Comparison of ENCODE assay signal across 12 mouse cellular contexts in the genomic region with DNA sequence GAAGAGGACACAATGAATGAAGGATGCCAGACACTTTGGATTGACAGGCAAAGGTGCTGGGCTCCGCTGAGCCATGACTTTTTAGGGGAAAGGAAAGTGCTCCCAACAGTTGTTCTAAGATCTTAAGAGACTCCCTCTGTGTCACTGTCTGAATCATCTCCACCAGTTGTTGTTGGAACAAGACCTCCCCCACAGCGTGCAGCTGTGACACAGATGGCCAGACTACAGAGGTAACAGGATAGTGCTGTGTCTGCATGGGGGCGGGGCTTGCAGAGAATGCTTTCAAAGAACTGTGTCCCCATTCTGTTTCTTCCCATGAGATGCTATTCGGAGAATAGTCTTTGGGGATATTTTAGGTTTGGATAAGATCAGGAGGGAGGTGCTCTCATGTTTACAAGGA.
DNase-seq lines count a peak whose midpoint lies in the region; ATAC-seq and TF ChIP-seq lines count a peak whose summit lies in the region.
"Had no signal": no experiment of that assay in that cellular context is flagged by ENCODE, and none has a peak within 500 bp of the region (broad histone marks: within the 10 kb centered on the region; RNA-seq: fewer than 3 reads in every experiment).

No protein-coding gene starts in this region.

- TF ChIP-seq CTCF in gastrocnemius, adult 2 months (IDR thresholded peaks at IDR 0.05) = no peak

- intact Hi-C loops in gastrocnemius, adult 2 months (cut with DNase I) = no loop called here

- ATAC-seq in neural tube, embryonic 15.5 days (ENCODE audit: low FRiP score) = no peak
- no peak for ATAC-seq in megakaryocyte, adult 5-6 weeks (ENCODE audit: poor library complexity, severe bottlenecking)
- no peak for ATAC-seq in erythroblast, adult 5-6 weeks (replicated peaks; ENCODE audit: low FRiP score, poor library complexity, severe bottlenecking)

- no peaks in the 10 kb centered on the region for H3K36me3 ChIP-seq in neural tube, embryonic 15.5 days
- H3K36me3 ChIP-seq: hindbrain, embryonic 12.5 days; neural tube, embryonic 12.5 days had no signal

- peak; percentile 4 for DNase-seq in gastrocnemius, postnatal 25 days
- no peak for DNase-seq in gastrocnemius, adult 2 months
- DNase-seq in neural tube, embryonic 10.5 days (ENCODE audit: extremely low spot score, low spot score) = peak; percentile 66
- peak; percentile 40 to 82 for DNase-seq in left cerebral cortex, adult 9 months (ENCODE audit: low spot score in 2 of 2)
- DNase-seq in telencephalon, adult 2 months (ENCODE audit: low read depth, low spot score) = peak; percentile 78
- DNase-seq: B cell, adult 2 months had no signal

- no peaks in the 10 kb centered on the region for H3K9me3 ChIP-seq in neural tube, embryonic 15.5 days (replicated peaks)
- H3K9me3 ChIP-seq: hindbrain, embryonic 12.5 days; neural tube, embryonic 12.5 days had no signal

- no peak overlapping the region for H3K4me3 ChIP-seq in gastrocnemius, adult 2 months
- no peak overlapping the region for H3K4me3 ChIP-seq in neural tube, embryonic 15.5 days (replicated peaks)
- H3K4me3 ChIP-seq: erythroblast, embryonic 14.5 days; hindbrain, embryonic 12.5 days; neural tube, embryonic 12.5 days had no signal

- no peak overlapping the region for H3K4me2 ChIP-seq in neural tube, embryonic 15.5 days
- H3K4me2 ChIP-seq: hindbrain, embryonic 12.5 days; neural tube, embryonic 12.5 days had no signal

- no peak overlapping the region for H3K9ac ChIP-seq in neural tube, embryonic 15.5 days (replicated peaks)
- H3K9ac ChIP-seq: hindbrain, embryonic 12.5 days; neural tube, embryonic 12.5 days had no signal

- H3K4me1 ChIP-seq in neural tube, embryonic 15.5 days = no peaks in the 10 kb centered on the region
- H3K4me1 ChIP-seq: hindbrain, embryonic 12.5 days had no signal

- no peaks in the 10 kb centered on the region for H3K27me3 ChIP-seq in neural tube, embryonic 15.5 days (replicated peaks)
- H3K27me3 ChIP-seq: hindbrain, embryonic 12.5 days; neural tube, embryonic 12.5 days had no signal

- 29% methylated on average over 4 of the region's 4 CpGs for WGBS in neural tube, embryonic 15.5 days

- no peak overlapping the region for H3K27ac ChIP-seq in gastrocnemius, adult 2 months
- H3K27ac ChIP-seq in neural tube, embryonic 15.5 days (replicated peaks) = no peak overlapping the region
- H3K27ac ChIP-seq: hindbrain, embryonic 12.5 days; neural tube, embryonic 12.5 days had no signal
